Mouse (Mus musculus) myocyte (in vitro differentiated cells): Measurements from ENCODE around the gene Dirc2.

Source experiments
- CEBPB ChIP-seq: IDR thresholded peaks from 2 replicates; pipeline ENCODE4 v1.6.1; 2011; ENCODE audit warnings: mild to moderate bottlenecking, moderate library complexity; ENCODE audit not compliant: poor library complexity, insufficient read depth, severe bottlenecking
- E2F4 ChIP-seq: IDR thresholded peaks from one replicate; pipeline ENCODE4 v1.6.1; 2011; ENCODE audit warnings: mild to moderate bottlenecking, control low read depth, moderate library complexity; ENCODE audit not compliant: insufficient read depth
- MAX ChIP-seq: IDR thresholded peaks from one replicate; pipeline ENCODE4 v1.6.1; 2011; ENCODE audit warnings: low read depth, mild to moderate bottlenecking, control low read depth
- MYOD1 ChIP-seq, 3 experiments: IDR thresholded peaks; one replicate each; pipeline ENCODE4 v1.6.1; 2011; ENCODE audit warnings: control low read depth in 2 of 3, low read depth in 2 of 3, mild to moderate bottlenecking in 2 of 3, moderate library complexity in 1 of 3; ENCODE audit not compliant: insufficient read length in 2 of 3, control insufficient read depth in 1 of 3
- MYOG ChIP-seq, 3 experiments: IDR thresholded peaks; one replicate each; pipeline ENCODE4 v1.6.1; 2011; ENCODE audit warnings: control low read depth in 2 of 3, low read depth in 2 of 3, mild to moderate bottlenecking in 2 of 3; ENCODE audit not compliant: insufficient read length in 2 of 3, control insufficient read depth in 1 of 3, insufficient read depth in 1 of 3
- POLR2A ChIP-seq: IDR thresholded peaks from one replicate; pipeline ENCODE4 v1.6.1; 2011; ENCODE audit warnings: low read depth, mild to moderate bottlenecking, control low read depth, moderate library complexity; ENCODE audit not compliant: insufficient read length
- POLR2AphosphoS2 ChIP-seq: IDR thresholded peaks from one replicate; pipeline ENCODE4 v1.6.1; 2011; ENCODE audit warnings: low read depth, control low read depth; ENCODE audit not compliant: insufficient read length
- REST ChIP-seq: IDR thresholded peaks from one replicate; pipeline ENCODE4 v1.6.1; 2011; ENCODE audit warnings: mild to moderate bottlenecking, control low read depth, moderate library complexity; ENCODE audit not compliant: insufficient read depth, insufficient read length
- TCF12 ChIP-seq: IDR thresholded peaks from one replicate; pipeline ENCODE4 v1.6.1; 2011; ENCODE audit warnings: mild to moderate bottlenecking, control low read depth; ENCODE audit not compliant: poor library complexity, insufficient read depth, severe bottlenecking
- USF1 ChIP-seq: IDR thresholded peaks from one replicate; pipeline ENCODE4 v1.6.1; 2011; ENCODE audit warnings: low read depth, mild to moderate bottlenecking, control low read depth, moderate library complexity

DNA sequence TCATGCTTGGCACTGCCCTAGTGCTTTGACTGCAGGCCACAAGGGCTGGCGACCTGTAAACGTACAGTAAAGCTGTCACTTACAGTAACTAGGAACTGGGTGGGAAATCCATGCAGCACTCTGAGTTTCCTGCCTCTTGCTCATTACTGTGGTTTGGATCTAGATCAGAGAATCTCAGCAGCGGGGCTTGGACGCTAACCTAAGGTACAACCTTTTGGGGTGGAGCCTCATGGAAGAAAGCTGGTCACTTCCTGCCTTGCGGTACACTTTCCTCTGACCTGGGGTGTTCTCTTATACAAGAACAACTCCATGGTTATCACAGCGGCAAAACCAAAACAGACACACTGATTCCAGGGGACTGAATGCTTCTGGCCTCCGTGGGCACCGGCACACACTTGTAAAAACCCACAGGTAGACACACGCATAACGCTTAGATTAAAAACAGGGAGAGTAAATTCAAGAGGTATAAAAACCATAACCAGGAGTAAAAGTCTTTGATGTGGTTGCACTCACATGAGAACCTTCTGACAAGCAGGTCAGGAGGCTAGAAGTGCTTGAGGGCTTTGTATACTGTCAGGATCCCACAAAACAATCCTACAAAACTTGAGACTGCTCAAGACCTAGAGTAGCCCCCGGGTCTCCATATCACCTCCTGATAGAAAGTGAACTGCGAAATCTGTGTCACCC lies 26.8 kb downstream of the Dirc2 start:
- TF ChIP-seq REST (no peak), POLR2A (no peak), E2F4 (no peak), POLR2AphosphoS2 (no peak), MAX (no peak), USF1 (no peak), MYOG (IDR thresholded peaks at IDR 0.05; ENCODE audit: control insufficient read depth in 1 of 3, insufficient read depth in 1 of 3, insufficient read length in 2 of 3, low read depth in 2 of 3) (no peak), CEBPB (no peak), TCF12 (no peak), MYOD1 (IDR thresholded peaks at IDR 0.05; ENCODE audit: control insufficient read depth in 1 of 3, insufficient read length in 2 of 3, low read depth in 2 of 3) (no peak)
